In the genomic region with DNA sequence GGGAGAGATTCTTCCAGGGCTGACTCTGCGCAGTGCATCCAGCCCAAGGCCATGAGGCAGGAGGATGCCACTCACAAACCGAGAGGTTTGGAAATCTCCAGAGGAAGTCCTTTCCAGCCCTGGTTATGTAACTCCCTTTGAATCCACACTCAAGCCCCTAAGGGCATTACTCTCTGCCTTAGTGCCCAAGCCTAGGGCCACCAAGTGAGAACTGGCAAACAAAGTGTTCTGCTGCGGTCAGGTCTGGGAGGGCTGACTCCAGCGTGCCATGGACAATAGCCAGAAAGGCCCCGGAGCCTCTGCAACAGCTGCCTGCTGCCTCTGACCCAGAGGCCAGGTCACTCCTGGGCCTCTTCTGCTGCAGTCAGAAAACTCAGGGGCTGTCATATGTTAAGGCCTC, we compare ENCODE assay signal across 9 mouse cellular contexts. TPM values are rescaled to one million over a fixed set of nuclear protein-coding genes. Genes with fewer than 3 reads are reported as not detected.
DNase-seq lines count a peak whose midpoint lies in the region; ATAC-seq lines count a peak whose summit lies in the region.
"Had no signal": no experiment of that assay in that cellular context is flagged by ENCODE, and none has a peak within 500 bp of the region (broad histone marks: within the 10 kb centered on the region; RNA-seq: fewer than 3 reads in every experiment).

No protein-coding gene starts in this region.

- no peak overlapping the region for H3K27ac ChIP-seq in hindbrain, embryonic 14.5 days
- H3K27ac ChIP-seq: macrophage had no signal

- no peaks in the 10 kb centered on the region for H3K36me3 ChIP-seq in hindbrain, embryonic 14.5 days (replicated peaks; ENCODE audit: control insufficient read depth, insufficient read depth)

- no peak overlapping the region for H3K4me2 ChIP-seq in hindbrain, embryonic 14.5 days (replicated peaks)

- H3K4me1 ChIP-seq in hindbrain, embryonic 14.5 days (replicated peaks; ENCODE audit: control insufficient read depth, insufficient read depth, low read length): 0 out of 2 replicates have a peak, but pooled peaks cover 5% of the 10 kb centered on the region

- no peak for ATAC-seq in hindbrain, embryonic 14.5 days (ENCODE audit: low FRiP score)

- no peak overlapping the region for H3K9ac ChIP-seq in hindbrain, embryonic 14.5 days

- no peak overlapping the region for H3K4me3 ChIP-seq in hindbrain, embryonic 14.5 days (replicated peaks; ENCODE audit: low read length)

- no peaks in the 10 kb centered on the region for H3K27me3 ChIP-seq in hindbrain, embryonic 14.5 days (ENCODE audit: control insufficient read depth, insufficient read depth, low read length)

- 54% methylated on average over 5 of the region's 5 CpGs for WGBS in hindbrain, embryonic 14.5 days

- peak; percentile 45 to 46 for DNase-seq in cerebellum, postnatal 14 days
- DNase-seq in cerebellum, postnatal 36 days: no peak
- peak; percentile 56 for DNase-seq in ovary, adult 18-20 months (ENCODE audit: low spot score)
- DNase-seq in ovary, postnatal 10 days (ENCODE audit: low spot score): no peak
- DNase-seq in kidney, postnatal 14 days: peak; percentile 23
- peak; percentile 48 for DNase-seq in testis, postnatal 14 days (ENCODE audit: low spot score)
- no peak for DNase-seq in embryo, embryonic 10.5 days (ENCODE audit: low spot score)
- no peak for DNase-seq in hindbrain, embryonic 14.5 days (ENCODE audit: low spot score)

- H3K9me3 ChIP-seq in hindbrain, embryonic 14.5 days (ENCODE audit: control insufficient read depth, low read length): no peaks in the 10 kb centered on the region

RNA-seq across cellular contexts. Expression of a gene that starts 1.2 kb away (rescaled TPM):
- 1.8 and 2.2 TPM in 2 replicates for polyA plus RNA-seq in hindbrain, embryonic 14.5 days (2014; fragmentation: Nextera tagmentation; extraction: Ambion mirVana)
- polyA plus RNA-seq: macrophage had no signal

RNA-seq across cellular contexts. Expression of a gene that starts 18.9 kb away (rescaled TPM):
- 499 and 550 TPM in 2 replicates for polyA plus RNA-seq in hindbrain, embryonic 14.5 days (2014; fragmentation: Nextera tagmentation; extraction: Ambion mirVana)

RNA-seq across cellular contexts. Expression of a gene that starts 32.4 kb away (rescaled TPM):
- polyA plus RNA-seq in hindbrain, embryonic 14.5 days (2014; fragmentation: Nextera tagmentation; extraction: Ambion mirVana): 0.90 and 1.5 TPM in 2 replicates

RNA-seq across cellular contexts. Expression of a gene that starts 47.3 kb away (rescaled TPM):
- 10.4 and 11.1 TPM in 2 replicates for polyA plus RNA-seq in hindbrain, embryonic 14.5 days (2014; fragmentation: Nextera tagmentation; extraction: Ambion mirVana)

Comparison
In these comparisons a context has a peak if more than half of its experiments do, and no peak if none do; other contexts are left out.
1. DNase-seq: peak in cerebellum, postnatal 14 days (2 of 2), ovary, adult 18-20 months (single experiment), kidney, postnatal 14 days (single experiment) and testis, postnatal 14 days (single experiment); none in cerebellum, postnatal 36 days (0 of 2), ovary, postnatal 10 days (single experiment), embryo, embryonic 10.5 days (single experiment) and hindbrain, embryonic 14.5 days (single experiment).